Mouse (Mus musculus): ENCODE results near the gene Zfp36l3. TPM values are rescaled to one million over a fixed set of nuclear protein-coding genes. Genes with fewer than 3 reads are reported as not detected.
"Not testable (repeated sequence)": the region's sequence is repeated elsewhere in the genome, so short reads cannot be mapped to it uniquely, and the experiment has no call there.

Gene Zfp36l3
- polyA plus RNA-seq (2015; fragmentation: Nextera tagmentation; extraction: Ambion mirVana), result not detected in 2 replicates

- Histone ChIP-seq H3K27me3 (replicated peaks; ENCODE audit: control insufficient read depth, insufficient read depth, low read length) (no peaks in the 10 kb centered on the region), H3K9me3 (ENCODE audit: control insufficient read depth, low read length) (no peaks in the 10 kb centered on the region), H3K9ac (ENCODE audit: low read depth, low read length) (no peak within 1 kb of the TSS), H3K27ac (ENCODE audit: low read length) (no peak within 1 kb of the TSS), H3K4me3 (ENCODE audit: low read length) (no peak within 1 kb of the TSS), H3K36me3 (ENCODE audit: control insufficient read depth, insufficient read depth, low read length) (no peaks in the 10 kb centered on the region), H3K4me2 (ENCODE audit: low read depth, low read length) (no peak within 1 kb of the TSS), H3K4me1 (ENCODE audit: control insufficient read depth, insufficient read depth, low read length) (no peaks in the 10 kb centered on the region)
- ATAC-seq, result no peak
- WGBS, result 89% methylated on average over 12 of the region's 12 CpGs
Observed at GRCm38 (mm10) chrX:53776276-53776675, at the start of gene Zfp36l3. Gene Zfp36l3, minus strand, starts transcription at chrX:53776394.

DNA sequence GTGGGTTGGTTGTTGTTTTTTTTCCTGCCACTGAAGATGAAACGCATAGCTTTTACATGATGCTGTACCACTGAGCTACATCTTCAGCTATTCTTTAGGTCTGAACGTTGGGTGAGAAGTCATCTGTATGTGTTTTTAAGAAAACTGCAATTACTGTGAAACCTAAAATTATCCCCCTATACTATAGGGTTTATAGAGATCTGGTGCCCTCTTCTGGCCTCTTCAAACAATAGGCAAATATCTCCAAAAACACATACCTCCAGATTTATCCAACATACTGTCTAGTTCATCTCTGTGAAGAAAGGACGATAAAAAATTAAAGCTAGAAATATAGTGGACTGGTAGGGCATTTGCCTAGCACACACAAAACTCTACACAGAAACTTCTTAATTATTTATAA lies 22.9 kb upstream of the Zfp36l3 start:
- H3K4me3 ChIP-seq (ENCODE audit: low read length), result no peak overlapping the region
- H3K36me3 ChIP-seq (ENCODE audit: control insufficient read depth, insufficient read depth, low read length), result no peaks in the 10 kb centered on the region
- no peaks in the 10 kb centered on the region for H3K4me1 ChIP-seq (ENCODE audit: control insufficient read depth, insufficient read depth, low read length)
- H3K4me2 ChIP-seq (ENCODE audit: low read depth, low read length), result no peak overlapping the region
- H3K9me3 ChIP-seq (ENCODE audit: control insufficient read depth, low read length), result no peaks in the 10 kb centered on the region
- ATAC-seq, result no peak
- no peaks in the 10 kb centered on the region for H3K27me3 ChIP-seq (replicated peaks; ENCODE audit: control insufficient read depth, insufficient read depth, low read length)
- 31% methylated on average over 3 of the region's 3 CpGs for WGBS
- no peak overlapping the region for H3K27ac ChIP-seq (ENCODE audit: low read length)
- no peak overlapping the region for H3K9ac ChIP-seq (ENCODE audit: low read depth, low read length)

- not testable (repeated sequence) for H3K4me3 ChIP-seq (ENCODE audit: low read length); H3K9me3 ChIP-seq (ENCODE audit: control insufficient read depth, low read length); H3K9ac ChIP-seq (ENCODE audit: low read depth, low read length); H3K27ac ChIP-seq (ENCODE audit: low read length); H3K27me3 ChIP-seq (replicated peaks; ENCODE audit: control insufficient read depth, insufficient read depth, low read length); H3K4me1 ChIP-seq (ENCODE audit: control insufficient read depth, insufficient read depth, low read length); H3K4me2 ChIP-seq (ENCODE audit: low read depth, low read length); ATAC-seq; H3K36me3 ChIP-seq (ENCODE audit: control insufficient read depth, insufficient read depth, low read length)
- 74% methylated on average over 11 of the region's 11 CpGs for WGBS
Observed at GRCm38 (mm10) chrX:53797519-53797918, 21.3 kb upstream of the Zfp36l3 start, which contains the start of gene Xlr. Gene Xlr, minus strand, starts transcription at chrX:53797706.

DNA sequence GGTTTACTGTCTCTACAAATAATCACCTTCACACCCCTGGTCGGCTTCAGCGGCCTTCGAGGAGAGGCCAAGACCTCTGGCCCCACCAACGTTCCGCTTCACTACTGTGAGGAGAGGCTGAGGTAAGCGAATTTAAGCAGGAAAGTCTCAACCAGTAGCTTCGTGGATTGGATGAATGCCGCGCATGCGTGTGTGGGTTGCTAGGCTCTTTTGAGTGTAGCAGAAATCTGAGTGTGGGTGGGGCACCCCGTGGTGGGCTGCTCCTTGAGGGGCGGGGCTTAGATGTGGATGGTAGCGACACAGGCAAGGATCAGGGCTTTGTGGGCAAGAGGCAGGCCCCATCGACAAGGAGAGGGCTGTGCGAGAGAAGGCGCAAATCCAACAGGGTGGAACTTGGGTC lies 18.5 kb downstream of the Zfp36l3 start, which contains the start of gene 1700013H16Rik:
TSS of gene 1700013H16Rik (minus strand) at position 96 of the 400 bp plus-strand sequence.
- H3K9ac ChIP-seq (ENCODE audit: low read depth, low read length), result no peak within 1 kb of the TSS
- no peaks in the 10 kb centered on the region for H3K4me1 ChIP-seq (ENCODE audit: control insufficient read depth, insufficient read depth, low read length)
- WGBS, result 92% methylated on average over 16 of the region's 16 CpGs
- ATAC-seq, result no peak
- no peak within 1 kb of the TSS for H3K27ac ChIP-seq (ENCODE audit: low read length)
- no peak within 1 kb of the TSS for H3K4me2 ChIP-seq (ENCODE audit: low read depth, low read length)
- H3K4me3 ChIP-seq (ENCODE audit: low read length), result no peak within 1 kb of the TSS
- H3K36me3 ChIP-seq (ENCODE audit: control insufficient read depth, insufficient read depth, low read length), result no peaks in the 10 kb centered on the region
- H3K27me3 ChIP-seq (replicated peaks; ENCODE audit: control insufficient read depth, insufficient read depth, low read length), result no peaks in the 10 kb centered on the region
- no peaks in the 10 kb centered on the region for H3K9me3 ChIP-seq (ENCODE audit: control insufficient read depth, low read length)

- no peak for ATAC-seq
- 80% methylated on average over 1 of the region's 1 CpGs for WGBS
- H3K27ac ChIP-seq (ENCODE audit: low read length), result no peak overlapping the region
- no peaks in the 10 kb centered on the region for H3K4me1 ChIP-seq (ENCODE audit: control insufficient read depth, insufficient read depth, low read length)
- no peak overlapping the region for H3K4me3 ChIP-seq (ENCODE audit: low read length)
- H3K9me3 ChIP-seq (ENCODE audit: control insufficient read depth, low read length), result no peaks in the 10 kb centered on the region
- no peak overlapping the region for H3K9ac ChIP-seq (ENCODE audit: low read depth, low read length)
- H3K4me2 ChIP-seq (ENCODE audit: low read depth, low read length), result no peak overlapping the region
- H3K36me3 ChIP-seq (ENCODE audit: control insufficient read depth, insufficient read depth, low read length), result no peaks in the 10 kb centered on the region
- H3K27me3 ChIP-seq (replicated peaks; ENCODE audit: control insufficient read depth, insufficient read depth, low read length), result no peaks in the 10 kb centered on the region
Observed at GRCm38 (mm10) chrX:53752851-53753250, 23.3 kb downstream of the Zfp36l3 start.

DNA sequence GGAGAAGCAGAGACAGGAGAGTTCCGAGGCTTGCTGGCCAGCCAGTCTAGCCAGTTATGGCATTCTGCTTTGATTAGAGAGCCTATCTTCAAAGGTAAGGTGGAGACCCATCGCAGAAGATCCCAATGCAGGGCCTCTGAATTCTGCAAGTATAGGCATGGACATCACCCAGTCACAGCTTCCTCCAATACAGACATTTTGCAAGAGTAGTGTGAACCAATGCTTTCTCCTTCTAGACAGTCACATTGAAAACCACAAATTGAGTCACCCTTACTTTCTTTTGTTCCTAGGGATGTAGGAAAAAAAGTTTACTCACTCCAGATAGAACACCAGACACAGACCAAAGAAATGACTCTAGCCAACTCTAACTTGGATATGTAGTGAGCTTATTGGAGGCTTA lies 47.2 kb downstream of the Zfp36l3 start:
- no peak overlapping the region for H3K4me3 ChIP-seq (ENCODE audit: low read length)
- H3K36me3 ChIP-seq (ENCODE audit: control insufficient read depth, insufficient read depth, low read length), result no peaks in the 10 kb centered on the region
- H3K9ac ChIP-seq (ENCODE audit: low read depth, low read length), result no peak overlapping the region
- no peak overlapping the region for H3K27ac ChIP-seq (ENCODE audit: low read length)
- no peaks in the 10 kb centered on the region for H3K4me1 ChIP-seq (ENCODE audit: control insufficient read depth, insufficient read depth, low read length)
- no peak overlapping the region for H3K4me2 ChIP-seq (ENCODE audit: low read depth, low read length)
- H3K27me3 ChIP-seq (replicated peaks; ENCODE audit: control insufficient read depth, insufficient read depth, low read length), result no peaks in the 10 kb centered on the region
- no peak for ATAC-seq
- 93% methylated on average over 2 of the region's 2 CpGs for WGBS
- H3K9me3 ChIP-seq (ENCODE audit: control insufficient read depth, low read length), result no peaks in the 10 kb centered on the region

DNA sequence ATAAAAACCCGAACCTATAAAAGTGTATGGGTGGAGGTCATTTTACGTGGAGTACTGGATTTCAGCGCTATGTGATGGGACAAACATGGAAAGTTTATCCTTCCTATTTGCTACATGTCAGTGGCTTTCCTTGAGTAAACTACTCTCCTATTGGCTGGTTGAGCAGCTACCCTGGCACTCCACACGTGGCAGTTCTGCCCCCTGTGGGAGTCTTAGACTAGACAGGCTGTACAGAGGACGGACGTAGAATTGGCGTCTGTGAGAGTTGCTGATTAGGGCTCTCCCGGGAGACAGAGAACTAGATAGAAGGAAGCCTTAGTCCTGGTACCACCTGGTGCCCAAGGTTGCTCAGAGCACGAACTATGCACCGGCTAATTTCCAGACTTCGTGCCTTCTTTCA lies 51.6 kb downstream of the Zfp36l3 start, which contains the start of gene 4930502E18Rik:
TSS of gene 4930502E18Rik (plus strand) at position 231 of the 400 bp plus-strand sequence.
- no peak for ATAC-seq
- no peak within 1 kb of the TSS for H3K4me2 ChIP-seq (ENCODE audit: low read depth, low read length)
- H3K27me3 ChIP-seq (replicated peaks; ENCODE audit: control insufficient read depth, insufficient read depth, low read length), result no peaks in the 10 kb centered on the region

More for the DNA sequence above, 51.6 kb downstream of the Zfp36l3 start, which contains the start of gene 4930502E18Rik:
- no peak within 1 kb of the TSS for H3K9ac ChIP-seq (ENCODE audit: low read depth, low read length)
- no peaks in the 10 kb centered on the region for H3K4me1 ChIP-seq (ENCODE audit: control insufficient read depth, insufficient read depth, low read length)
- no peak within 1 kb of the TSS for H3K4me3 ChIP-seq (ENCODE audit: low read length)
- WGBS, result 77% methylated on average over 11 of the region's 11 CpGs
- no peaks in the 10 kb centered on the region for H3K9me3 ChIP-seq (ENCODE audit: control insufficient read depth, low read length)
- H3K27ac ChIP-seq (ENCODE audit: low read length), result no peak within 1 kb of the TSS
- H3K36me3 ChIP-seq (ENCODE audit: control insufficient read depth, insufficient read depth, low read length), result no peaks in the 10 kb centered on the region

Other genes starting within 250 kb of the Zfp36l3 start
- 26.2 and 30.7 TPM in 2 replicates for gene Rtl8c, start 168.4 kb downstream of the Zfp36l3 start, polyA plus RNA-seq (2015; fragmentation: Nextera tagmentation; extraction: Ambion mirVana)
- gene Gm14597, start 167.4 kb downstream of the Zfp36l3 start, polyA plus RNA-seq (2015; fragmentation: Nextera tagmentation; extraction: Ambion mirVana), result not detected in 2 replicates
- gene Rtl8a, start 132.7 kb downstream of the Zfp36l3 start, polyA plus RNA-seq (2015; fragmentation: Nextera tagmentation; extraction: Ambion mirVana), result 43.8 and 44.8 TPM in 2 replicates
- gene Rtl8b, start 106.0 kb downstream of the Zfp36l3 start, polyA plus RNA-seq (2015; fragmentation: Nextera tagmentation; extraction: Ambion mirVana), result 35.4 TPM in 2 replicates
- 0.12 TPM in 1 of 2 replicates, not detected in the other for gene 4930502E18Rik, start 51.6 kb downstream of the Zfp36l3 start, polyA plus RNA-seq (2015; fragmentation: Nextera tagmentation; extraction: Ambion mirVana)
- 0.18 TPM in 1 of 2 replicates, not detected in the other for gene 1700013H16Rik, start 18.6 kb downstream of the Zfp36l3 start, polyA plus RNA-seq (2015; fragmentation: Nextera tagmentation; extraction: Ambion mirVana)
- 1.6 and 2.2 TPM in 2 replicates for gene Xlr, start 21.3 kb upstream of the Zfp36l3 start, polyA plus RNA-seq (2015; fragmentation: Nextera tagmentation; extraction: Ambion mirVana)

All from intestine, embryonic 16.5 days (tissue).